Mouse (Mus musculus) liver, adult 2 months (tissue): ENCODE measurements at regions not wholly inside any gene's neighbourhood (a gene's known extent, or its start where the extent isn't known, plus 50 kb on each side); places are given as distances from the start of the nearest gene placed in this dataset.

Experiments used
- CTCF ChIP-seq: fragments of 200-500 bp; IDR thresholded peaks from 2 replicates; pipeline ENCODE4 v1.5.1; 2011; ENCODE audit warnings: low read depth, low read length, control low read depth
- POLR2A ChIP-seq: fragments of 200-500 bp; IDR thresholded peaks from 2 replicates; pipeline ENCODE4 v1.6.1; 2011; ENCODE audit warnings: low read length, control low read depth; ENCODE audit not compliant: insufficient read depth; ENCODE audit errors: extremely low read depth

- TF ChIP-seq POLR2A (no peak), CTCF (no peak)
Observed at GRCm38 (mm10) chr4:48808571-48808970, 145.3 kb downstream of the Cavin4 start.
